Mouse (Mus musculus): ENCODE data around the gene Eddm3b. TPM values are rescaled to one million over a fixed set of nuclear protein-coding genes. Genes with fewer than 3 reads are reported as not detected.

The Eddm3b gene
- polyA plus RNA-seq, 1 experiment from 2014 or later: not detected

- H3K4me1 ChIP-seq: peaks cover 22% of the 10 kb centered on the region
- WGBS: under 1% methylated on average over 23 of the region's 23 CpGs
- no peaks in the 10 kb centered on the region for H3K36me3 ChIP-seq
These were observed 25.9 kb upstream of the Eddm3b start for GRCm38 (mm10) chr14:51088166-51088969.

GRCm38 (mm10) chr14:51088970-51089673, 25.1 kb upstream of the Eddm3b start:
- Histone ChIP-seq H3K9ac (peak overlapping the region; percentile 68), H3K4me1 (peaks cover 14% of the 10 kb centered on the region), H3K4me2 (replicated peaks) (peak overlapping the region; percentile 76), H3K36me3 (no peaks in the 10 kb centered on the region), H3K27me3 (no peaks in the 10 kb centered on the region), H3K27ac (replicated peaks) (peak overlapping the region; percentile 93), H3K4me3 (replicated peaks) (peak overlapping the region; percentile 85), H3K9me3 (replicated peaks) (no peaks in the 10 kb centered on the region)
- peak; percentile 93 for ATAC-seq (ENCODE audit: insufficient number of reproducible peaks, low FRiP score, low TSS enrichment, low read depth)
- WGBS: under 1% methylated on average over 34 of the region's 34 CpGs

More at GRCm38 (mm10) chr14:51088166-51088969, 25.9 kb upstream of the Eddm3b start:
- H3K9me3 ChIP-seq (replicated peaks): no peaks in the 10 kb centered on the region
- H3K27me3 ChIP-seq: no peaks in the 10 kb centered on the region
- ATAC-seq (ENCODE audit: insufficient number of reproducible peaks, low FRiP score, low TSS enrichment, low read depth): 0 out of 2 replicates have a peak, but pooled peaks have one; percentile 9
- H3K4me3 ChIP-seq (replicated peaks): peak overlapping the region; percentile 85
- peak overlapping the region; percentile 76 for H3K4me2 ChIP-seq (replicated peaks)
- H3K27ac ChIP-seq (replicated peaks): peak overlapping the region; percentile 92
- peak overlapping the region; percentile 68 for H3K9ac ChIP-seq

DNA sequence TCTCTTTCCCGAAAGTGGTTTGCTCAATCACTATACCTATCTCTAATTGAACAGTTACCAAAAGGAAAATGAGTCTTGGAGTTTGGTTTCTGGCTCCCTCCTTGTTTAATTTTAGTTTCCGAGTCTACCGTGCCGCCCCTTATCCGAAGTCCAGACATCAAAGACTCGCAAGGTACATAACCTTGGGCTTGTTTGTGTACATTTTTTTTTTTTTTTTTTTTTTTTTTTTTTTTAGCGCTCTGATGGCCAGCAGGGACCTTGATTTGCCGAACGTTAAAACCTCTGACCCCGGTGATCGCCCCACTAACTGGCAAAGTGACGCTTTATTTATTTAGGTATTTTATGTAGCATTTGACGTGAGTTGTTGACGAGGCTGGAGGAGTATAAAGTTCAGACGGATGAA, 24.6 kb upstream of the Eddm3b start:
- no peaks in the 10 kb centered on the region for H3K27me3 ChIP-seq
- H3K36me3 ChIP-seq: no peaks in the 10 kb centered on the region
- WGBS: under 1% methylated on average over 15 of the region's 15 CpGs
- H3K4me1 ChIP-seq: peaks cover 11% of the 10 kb centered on the region; the same call in 1 of the 2 replicates
- peak overlapping the region; percentile 76 for H3K4me2 ChIP-seq (replicated peaks)
- H3K9me3 ChIP-seq (replicated peaks): no peaks in the 10 kb centered on the region
- ATAC-seq (ENCODE audit: insufficient number of reproducible peaks, low FRiP score, low TSS enrichment, low read depth): no peak
- peak overlapping the region; percentile 93 for H3K27ac ChIP-seq (replicated peaks)
- peak overlapping the region; percentile 39 for H3K9ac ChIP-seq
- H3K4me3 ChIP-seq (replicated peaks): peak overlapping the region; percentile 85

GRCm38 (mm10) chr14:51090077-51090781, 24.0 kb upstream of the Eddm3b start:
- Histone ChIP-seq H3K36me3 (no peaks in the 10 kb centered on the region), H3K9me3 (replicated peaks) (no peaks in the 10 kb centered on the region), H3K27ac (replicated peaks) (peak overlapping the region; percentile 93), H3K9ac (peak overlapping the region; percentile 42), H3K4me3 (replicated peaks) (peak overlapping the region; percentile 85), H3K27me3 (no peaks in the 10 kb centered on the region), H3K4me1 (peaks cover 14% of the 10 kb centered on the region; the same call in 1 of the 2 replicates), H3K4me2 (replicated peaks) (peak overlapping the region; percentile 76)
- ATAC-seq (ENCODE audit: insufficient number of reproducible peaks, low FRiP score, low TSS enrichment, low read depth): peak; percentile 44; the same call in 1 of the 2 replicates
- WGBS: under 1% methylated on average over 27 of the region's 27 CpGs

DNA sequence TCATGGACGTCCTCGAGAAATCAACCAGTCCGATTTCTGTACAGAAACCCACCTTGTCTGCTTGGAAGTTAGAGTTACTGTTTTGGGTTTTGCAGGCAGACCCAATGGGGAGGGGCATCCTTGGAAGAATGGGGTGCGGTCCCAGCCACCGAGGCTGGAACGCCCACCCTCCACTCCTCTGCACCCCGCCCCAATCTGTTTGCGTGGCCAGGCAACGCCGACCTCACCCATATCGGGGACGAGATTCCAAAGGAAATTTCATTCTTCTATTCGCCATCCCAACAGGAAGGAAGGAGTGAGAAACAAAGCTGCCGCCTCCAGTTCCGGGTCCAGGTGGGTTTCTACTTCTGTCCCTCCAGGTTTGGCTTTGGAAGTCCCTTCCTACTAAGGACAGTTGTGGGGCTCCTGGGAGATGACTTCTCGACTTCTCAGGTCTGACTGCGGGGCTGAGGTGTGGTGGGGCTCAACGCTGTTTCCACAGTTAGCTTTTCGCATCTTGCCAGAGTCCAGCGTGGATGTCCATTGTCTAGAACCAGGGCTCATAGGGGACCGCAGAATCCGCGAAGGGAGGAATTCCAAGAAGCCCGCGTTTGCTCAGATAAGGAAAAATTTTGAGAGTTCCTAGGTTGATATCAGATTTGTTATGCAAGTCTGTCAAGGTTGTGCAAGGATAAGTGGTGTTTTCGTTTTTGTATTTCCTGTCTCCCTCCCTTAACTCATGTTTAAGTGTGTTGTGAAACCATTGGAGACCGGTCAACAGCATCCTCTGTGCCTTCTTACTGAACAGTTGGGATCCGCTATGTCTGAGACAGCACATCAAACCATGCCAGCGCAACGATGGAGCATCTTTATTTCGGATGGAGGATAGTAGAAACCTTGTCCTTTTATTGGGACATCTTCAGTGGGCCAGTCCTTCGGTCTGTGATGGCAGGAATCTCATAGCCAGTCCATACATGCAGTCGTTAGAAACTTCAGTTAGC, 23.0 kb upstream of the Eddm3b start, which contains the start of the genes Rnase4 and Ang:
Rnase4 (plus strand) TSS at position 157 of the 980 bp plus-strand sequence.
Ang (plus strand) TSS at position 230 of the 980 bp plus-strand sequence.
- Histone ChIP-seq H3K4me3 (replicated peaks) (peak within 1 kb of the TSS; percentile 85), H3K27me3 (no peaks in the 10 kb centered on the region), H3K4me1 (peaks cover 14% of the 10 kb centered on the region; the same call in 1 of the 2 replicates), H3K36me3 (no peaks in the 10 kb centered on the region), H3K9me3 (replicated peaks) (no peaks in the 10 kb centered on the region), H3K4me2 (replicated peaks) (peak within 1 kb of the TSS; percentile 76), H3K27ac (replicated peaks) (peak within 1 kb of the TSS; percentile 93), H3K9ac (peak within 1 kb of the TSS; percentile 42)
- ATAC-seq (ENCODE audit: insufficient number of reproducible peaks, low FRiP score, low TSS enrichment, low read depth): peak; percentile 32
- WGBS: 5% methylated on average over 33 of the region's 33 CpGs

DNA sequence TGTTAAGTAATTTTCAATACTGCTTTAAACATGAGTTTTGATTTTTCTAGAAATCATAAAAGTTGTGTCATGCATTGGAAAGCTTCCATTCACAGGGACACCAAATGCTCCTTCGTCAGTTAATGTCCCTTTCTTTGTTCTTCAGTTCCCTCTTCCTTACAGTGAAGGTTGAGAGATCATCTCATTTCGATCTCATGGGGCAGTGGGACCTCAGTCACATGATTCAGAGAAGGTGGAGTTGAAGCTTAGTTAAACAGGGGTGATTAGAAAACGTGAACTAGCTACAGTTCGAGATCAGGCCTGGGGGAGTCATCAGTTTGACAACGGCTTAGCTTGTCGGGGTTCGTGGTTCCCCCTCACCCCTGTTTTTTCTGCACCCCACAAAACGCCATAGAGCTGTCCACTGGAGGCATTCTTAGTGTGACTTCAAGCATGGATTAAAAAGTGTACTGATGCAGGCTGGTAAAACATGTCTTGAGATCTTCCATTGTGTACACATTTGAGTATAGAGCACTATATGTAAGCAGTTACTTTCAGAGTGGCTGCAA, 22.1 kb upstream of the Eddm3b start:
- no peak overlapping the region for H3K27ac ChIP-seq (replicated peaks)
- no peak for ATAC-seq (ENCODE audit: insufficient number of reproducible peaks, low FRiP score, low TSS enrichment, low read depth)

GRCm38 (mm10) chr14:51093496-51093895, 20.7 kb upstream of the Eddm3b start:
- ATAC-seq (ENCODE audit: insufficient number of reproducible peaks, low FRiP score, low TSS enrichment, low read depth): no peak
- Histone ChIP-seq H3K4me3 (replicated peaks) (no peak overlapping the region), H3K9me3 (replicated peaks) (no peaks in the 10 kb centered on the region), H3K4me1 (peaks cover 9% of the 10 kb centered on the region; the same call in 1 of the 2 replicates), H3K36me3 (no peaks in the 10 kb centered on the region), H3K27me3 (no peaks in the 10 kb centered on the region), H3K9ac (no peak overlapping the region), H3K27ac (replicated peaks) (no peak overlapping the region), H3K4me2 (replicated peaks) (no peak overlapping the region)
- 19% methylated on average over 3 of the region's 3 CpGs for WGBS

More for the DNA sequence above, 22.1 kb upstream of the Eddm3b start:
- Histone ChIP-seq H3K4me2 (replicated peaks) (peak overlapping the region; percentile 76; the same call in 1 of the 2 replicates), H3K4me3 (replicated peaks) (peak overlapping the region; percentile 85), H3K9me3 (replicated peaks) (no peaks in the 10 kb centered on the region), H3K36me3 (no peaks in the 10 kb centered on the region), H3K27me3 (no peaks in the 10 kb centered on the region), H3K9ac (no peak overlapping the region), H3K4me1 (peaks cover 14% of the 10 kb centered on the region; the same call in 1 of the 2 replicates)
- WGBS: 46% methylated on average over 8 of the region's 8 CpGs

- Histone ChIP-seq H3K9ac (no peak overlapping the region), H3K36me3 (no peaks in the 10 kb centered on the region), H3K27me3 (no peaks in the 10 kb centered on the region), H3K27ac (replicated peaks) (0 out of 2 replicates have a peak overlapping the region, but pooled peaks have one; percentile 17), H3K4me2 (replicated peaks) (no peak overlapping the region), H3K9me3 (replicated peaks) (no peaks in the 10 kb centered on the region), H3K4me1 (0 out of 2 replicates have a peak, but pooled peaks cover 9% of the 10 kb centered on the region), H3K4me3 (replicated peaks) (no peak overlapping the region)
- no peak for ATAC-seq (ENCODE audit: insufficient number of reproducible peaks, low FRiP score, low TSS enrichment, low read depth)
- whole genome bisulfite sequencing: 63% methylated on average over 5 of the region's 5 CpGs
These were observed 19.9 kb upstream of the Eddm3b start for GRCm38 (mm10) chr14:51094096-51094875.

- H3K27ac ChIP-seq (replicated peaks): no peak overlapping the region
- H3K9me3 ChIP-seq (replicated peaks): no peaks in the 10 kb centered on the region
- 0 out of 2 replicates have a peak, but pooled peaks cover 9% of the 10 kb centered on the region for H3K4me1 ChIP-seq
- H3K4me3 ChIP-seq (replicated peaks): no peak overlapping the region
- no peaks in the 10 kb centered on the region for H3K36me3 ChIP-seq
- H3K4me2 ChIP-seq (replicated peaks): no peak overlapping the region
- WGBS: 66% methylated on average over 9 of the region's 9 CpGs
- no peaks in the 10 kb centered on the region for H3K27me3 ChIP-seq
- no peak for ATAC-seq (ENCODE audit: insufficient number of reproducible peaks, low FRiP score, low TSS enrichment, low read depth)
- no peak overlapping the region for H3K9ac ChIP-seq
These were observed 19.3 kb upstream of the Eddm3b start for GRCm38 (mm10) chr14:51094921-51095320.

Measured in embryonic facial prominence, embryonic 15.5 days (tissue).